In genomic region chr12:108396081-108396947, GRCm38 (mm10) we compare ENCODE assay signal across 10 mouse cellular contexts. TPM values are rescaled to one million over a fixed set of nuclear protein-coding genes. Genes with fewer than 3 reads are reported as not detected.
DNase-seq lines count a peak whose midpoint lies in the region; ATAC-seq and TF ChIP-seq lines count a peak whose summit lies in the region.
"Had no signal": no experiment of that assay in that cellular context is flagged by ENCODE, and none has a peak within 500 bp of the region (broad histone marks: within the 10 kb centered on the region; RNA-seq: fewer than 3 reads in every experiment).

No protein-coding gene starts in this region.

- ATAC-seq in Patski = peak; percentile 79
- ATAC-seq in hindbrain, embryonic 16.5 days = peak; percentile 95
- ATAC-seq in heart, embryonic 12.5 days (ENCODE audit: insufficient number of reproducible peaks, low FRiP score) = no peak
- no peak for ATAC-seq in erythroblast, adult 5-6 weeks (replicated peaks; ENCODE audit: low FRiP score, poor library complexity, severe bottlenecking)

- H3K36me3 ChIP-seq in embryonic facial prominence, embryonic 10.5 days (replicated peaks) = no peaks in the 10 kb centered on the region
- no peaks in the 10 kb centered on the region for H3K36me3 ChIP-seq in hindbrain, embryonic 16.5 days (ENCODE audit: control insufficient read depth, insufficient read depth, low read length)
- no peaks in the 10 kb centered on the region for H3K36me3 ChIP-seq in heart, embryonic 12.5 days
- H3K36me3 ChIP-seq: embryonic facial prominence, embryonic 13.5 days had no signal

- H3K27ac ChIP-seq in embryonic facial prominence, embryonic 10.5 days (replicated peaks) = peak overlapping the region; percentile 66
- H3K27ac ChIP-seq in hindbrain, embryonic 16.5 days (ENCODE audit: low read depth, low read length) = peak overlapping the region; percentile 78
- no peak overlapping the region for H3K27ac ChIP-seq in heart, embryonic 12.5 days (ENCODE audit: poor library complexity, severe bottlenecking)
- H3K27ac ChIP-seq: embryonic facial prominence, embryonic 13.5 days had no signal

- peak; percentile 96 for DNase-seq in Patski (ENCODE audit: low read depth, low spot score)
- peak; percentile 70 for DNase-seq in embryonic facial prominence, embryonic 10.5 days (ENCODE audit: low spot score)
- DNase-seq in left cerebral cortex, adult 9 months (ENCODE audit: low spot score in 2 of 2) = peak; percentile 57 to 83
- peak; percentile 86 for DNase-seq in telencephalon, adult 2 months (ENCODE audit: low read depth, low spot score)
- no peak for DNase-seq in ovary, postnatal 10 days (ENCODE audit: low spot score)
- DNase-seq: lung, embryonic 14.5 days had no signal

- no peaks in the 10 kb centered on the region for H3K27me3 ChIP-seq in Patski
- no peaks in the 10 kb centered on the region for H3K27me3 ChIP-seq in embryonic facial prominence, embryonic 10.5 days (replicated peaks; ENCODE audit: low read depth, poor library complexity, severe bottlenecking)
- no peaks in the 10 kb centered on the region for H3K27me3 ChIP-seq in hindbrain, embryonic 16.5 days (replicated peaks; ENCODE audit: control insufficient read depth, insufficient read depth, low read length)
- 0 out of 2 replicates have a peak, but pooled peaks cover 3% of the 10 kb centered on the region for H3K27me3 ChIP-seq in heart, embryonic 12.5 days (replicated peaks)
- H3K27me3 ChIP-seq: embryonic facial prominence, embryonic 13.5 days had no signal

- CTCF ChIA-PET in Patski (lab: Charles Lee) = no interaction called here

- no peak for TF ChIP-seq CTCF in Patski (IDR thresholded peaks at IDR 0.05)

- WGBS in embryonic facial prominence, embryonic 10.5 days = 62% methylated on average over 11 of the region's 11 CpGs
- WGBS in hindbrain, embryonic 16.5 days = 39% methylated on average over 11 of the region's 11 CpGs
- WGBS in heart, embryonic 12.5 days = 79% methylated on average over 11 of the region's 11 CpGs

- in situ Hi-C loops in Patski (cut with MboI; ENCODE audit: low pct_unique_long_range_greater_than_20kb) = no loop called here

- no peak overlapping the region for H3K9ac ChIP-seq in hindbrain, embryonic 16.5 days (ENCODE audit: low read depth, low read length)
- no peak overlapping the region for H3K9ac ChIP-seq in heart, embryonic 12.5 days
- H3K9ac ChIP-seq: embryonic facial prominence, embryonic 13.5 days; lung, embryonic 14.5 days had no signal

- H3K4me1 ChIP-seq in embryonic facial prominence, embryonic 10.5 days = peaks cover 38% of the 10 kb centered on the region
- H3K4me1 ChIP-seq in hindbrain, embryonic 16.5 days (ENCODE audit: control insufficient read depth, insufficient read depth, low read depth, low read length) = peaks cover 25% of the 10 kb centered on the region
- H3K4me1 ChIP-seq in heart, embryonic 12.5 days (replicated peaks) = peaks cover 29% of the 10 kb centered on the region

- POLR2A ChIA-PET in Patski (lab: Charles Lee) = no interaction called here

- H3K4me2 ChIP-seq in hindbrain, embryonic 16.5 days (ENCODE audit: low read length) = no peak overlapping the region
- H3K4me2 ChIP-seq in heart, embryonic 12.5 days = no peak overlapping the region
- H3K4me2 ChIP-seq: embryonic facial prominence, embryonic 13.5 days; lung, embryonic 14.5 days had no signal

- no peak overlapping the region for H3K4me3 ChIP-seq in embryonic facial prominence, embryonic 10.5 days
- no peak overlapping the region for H3K4me3 ChIP-seq in hindbrain, embryonic 16.5 days (ENCODE audit: low read length)
- H3K4me3 ChIP-seq in heart, embryonic 12.5 days = no peak overlapping the region
- H3K4me3 ChIP-seq: embryonic facial prominence, embryonic 13.5 days had no signal

- H3K9me3 ChIP-seq in embryonic facial prominence, embryonic 10.5 days = no peaks in the 10 kb centered on the region
- no peaks in the 10 kb centered on the region for H3K9me3 ChIP-seq in hindbrain, embryonic 16.5 days (ENCODE audit: control insufficient read depth, low read length)
- no peaks in the 10 kb centered on the region for H3K9me3 ChIP-seq in heart, embryonic 12.5 days (replicated peaks)
- H3K9me3 ChIP-seq: embryonic facial prominence, embryonic 13.5 days had no signal

RNA-seq across cellular contexts. Expression of gene Eml1, which starts 25.6 kb away (rescaled TPM):
- polyA plus RNA-seq in Patski (2021) = 56.9 TPM
- polyA plus RNA-seq in embryonic facial prominence, embryonic 10.5 days (2016; fragmentation: Nextera tagmentation; extraction: Ambion mirVana) = 70.6 and 74.1 TPM in 2 replicates
- 59.3 and 62.3 TPM in 2 replicates for polyA plus RNA-seq in hindbrain, embryonic 16.5 days (2015; fragmentation: Nextera tagmentation; extraction: Ambion mirVana)
- 49.5 and 54.6 TPM in 2 replicates for polyA plus RNA-seq in heart, embryonic 12.5 days (2016; fragmentation: Nextera tagmentation; extraction: Ambion mirVana)
- not detected in 2 replicates for total RNA-seq in erythroblast, adult 5-6 weeks (2015; ENCODE audit: low replicate concordance)
- not detected in 2 replicates for total RNA-seq in erythroblast, adult 5-6 weeks (2017; ENCODE audit: low replicate concordance)

Comparison
In these comparisons a context has a peak if more than half of its experiments do, and no peak if none do; other contexts are left out.
1. ATAC-seq: peak in Patski (single experiment) and hindbrain, embryonic 16.5 days (single experiment); none in heart, embryonic 12.5 days (single experiment) and erythroblast, adult 5-6 weeks (single experiment).